Mouse (Mus musculus): ENCODE data around the gene Cemip2.

DNA sequence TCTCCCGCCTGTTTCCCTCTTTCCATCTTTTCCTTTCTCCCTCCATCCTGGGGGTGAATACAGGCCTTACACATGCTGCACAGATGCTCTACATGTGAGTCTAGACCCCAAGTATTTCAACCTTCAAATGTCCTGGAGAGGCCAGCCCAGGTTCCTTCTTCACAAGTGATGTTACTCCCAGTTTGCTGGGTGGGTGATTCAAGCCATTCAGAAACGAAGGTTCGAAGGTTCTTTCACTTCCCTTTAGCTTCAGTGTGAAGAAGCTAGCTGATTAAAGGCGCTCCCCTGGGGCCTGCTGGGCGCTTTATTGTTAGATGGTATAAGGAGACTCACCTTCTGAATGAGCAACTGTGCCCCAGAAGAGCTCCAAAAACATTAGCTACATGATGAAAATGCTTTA is 82.0 kb downstream of the Cemip2 start:
- no peak for TF ChIP-seq GATA1 (IDR thresholded peaks at IDR 0.05; ENCODE audit: borderline replicate concordance, low read length)
- no peak for TF ChIP-seq FLI1 (IDR thresholded peaks at IDR 0.05; ENCODE audit: low read length)
